Mouse (Mus musculus): ENCODE results near the gene Usp9x. TPM values are rescaled to one million over a fixed set of nuclear protein-coding genes. Genes with fewer than 3 reads are reported as not detected.

Gene Usp9x
- total RNA-seq, 2 experiments from 2014 or later: 255 to 256 TPM

DNA sequence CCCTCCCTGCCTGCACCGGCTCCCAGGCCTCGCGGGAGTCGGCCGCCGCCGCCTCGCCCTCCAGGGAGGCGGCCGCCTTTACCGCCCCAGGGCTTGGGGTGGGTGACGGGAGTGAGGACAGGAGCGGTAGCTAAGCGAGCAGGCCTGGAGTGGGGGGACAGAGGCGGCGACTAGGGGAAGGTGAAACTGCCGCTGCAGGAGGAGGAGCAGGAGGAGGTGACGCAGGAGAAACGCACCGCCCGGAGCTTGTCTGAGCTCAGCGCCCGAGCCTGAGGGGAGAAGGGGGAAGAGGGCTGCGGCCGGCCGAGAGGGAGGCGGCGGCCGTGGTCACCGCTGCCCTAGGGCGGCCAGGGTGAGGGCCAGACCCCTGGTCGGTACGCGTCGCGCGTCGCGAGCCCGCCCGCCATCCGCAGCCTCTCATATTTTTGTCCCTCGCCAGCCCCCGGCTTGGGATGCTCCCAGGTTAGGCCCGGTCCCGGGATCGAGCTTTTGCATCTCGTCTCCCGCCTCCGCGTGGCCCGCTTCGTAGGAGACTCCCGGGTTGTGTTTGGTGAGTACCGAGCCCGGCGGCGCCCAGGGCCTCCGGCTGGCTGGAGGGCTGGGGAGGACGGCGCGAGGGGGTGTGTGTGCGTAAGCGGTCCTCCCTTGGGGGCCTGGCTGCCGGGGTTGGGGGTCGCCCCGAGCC lies 620 bp downstream of the Usp9x start:
- peak; percentile 52 to 55 for DNase-seq (ENCODE audit: low spot score in 2 of 2)

DNA sequence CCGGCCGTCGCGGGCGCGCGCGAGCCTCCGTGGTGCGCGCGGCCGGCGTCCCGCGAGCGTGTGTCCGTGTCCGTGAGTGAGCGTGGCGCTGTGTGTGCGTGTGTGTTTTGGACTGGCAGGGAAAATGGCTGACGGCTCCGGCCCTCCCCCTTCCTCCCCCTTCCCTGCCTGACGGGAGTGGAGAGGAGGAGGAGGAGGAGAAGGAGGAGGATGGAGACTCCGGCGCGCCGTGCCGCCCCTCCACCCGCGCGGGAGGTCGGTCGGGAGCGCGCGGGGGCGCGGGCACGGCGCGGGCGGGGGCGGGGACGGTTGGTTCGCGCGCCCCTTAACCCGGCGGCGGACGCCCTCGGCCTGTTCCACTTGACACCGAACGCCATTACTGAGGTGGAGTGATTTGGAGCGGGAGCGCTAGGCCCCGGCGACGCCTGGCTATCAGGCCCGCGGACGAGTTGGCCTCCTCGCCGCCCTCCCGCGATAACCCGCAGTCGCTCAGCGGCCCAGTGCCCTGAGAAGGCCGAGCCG lies 1.2 kb downstream of the Usp9x start:
- DNase-seq (ENCODE audit: low spot score in 2 of 2): peak in 1 of 2 experiments; percentile 59

DNA sequence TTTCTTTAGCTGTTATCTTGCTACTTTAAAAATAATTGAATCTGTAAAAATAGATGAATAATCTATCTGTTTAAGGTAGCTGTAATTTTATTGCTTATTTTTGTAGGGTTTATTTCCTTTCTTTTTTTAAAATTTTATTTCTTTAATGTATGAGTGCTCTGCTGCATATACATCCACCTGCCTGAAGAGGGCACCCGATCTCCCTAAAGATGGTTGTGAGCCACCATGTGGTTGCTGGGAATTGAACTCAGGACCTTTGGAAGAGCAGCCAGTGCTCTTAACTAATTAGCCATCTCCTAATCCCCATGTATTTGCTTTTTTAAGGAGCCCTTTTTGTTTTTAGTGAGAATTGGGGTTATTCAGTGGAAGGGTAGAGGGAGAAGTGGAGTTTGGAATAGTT lies 14.3 kb downstream of the Usp9x start:
- DNase-seq (ENCODE audit: low spot score in 2 of 2): no peak

DNA sequence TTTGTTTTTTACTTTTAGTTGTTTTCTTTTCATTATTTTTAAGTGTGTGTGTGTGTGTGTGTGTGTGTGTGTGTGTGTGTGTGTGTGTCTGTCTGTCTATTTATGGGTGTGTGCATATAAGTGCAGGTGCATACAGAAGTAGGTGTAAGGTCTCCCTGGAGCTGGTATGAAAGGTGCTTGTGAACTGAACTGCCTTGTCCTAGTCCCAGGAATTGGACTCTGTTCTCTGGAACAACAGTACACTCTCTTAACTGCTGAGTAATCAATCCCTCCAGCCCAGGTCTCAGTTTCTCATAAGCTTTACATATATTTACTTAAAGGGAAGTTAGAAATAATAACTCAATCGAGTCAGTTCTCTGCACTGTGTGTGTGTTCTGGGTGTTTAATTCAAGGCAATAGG lies 25.7 kb downstream of the Usp9x start:
- no peak for DNase-seq (ENCODE audit: low spot score in 2 of 2)

DNA sequence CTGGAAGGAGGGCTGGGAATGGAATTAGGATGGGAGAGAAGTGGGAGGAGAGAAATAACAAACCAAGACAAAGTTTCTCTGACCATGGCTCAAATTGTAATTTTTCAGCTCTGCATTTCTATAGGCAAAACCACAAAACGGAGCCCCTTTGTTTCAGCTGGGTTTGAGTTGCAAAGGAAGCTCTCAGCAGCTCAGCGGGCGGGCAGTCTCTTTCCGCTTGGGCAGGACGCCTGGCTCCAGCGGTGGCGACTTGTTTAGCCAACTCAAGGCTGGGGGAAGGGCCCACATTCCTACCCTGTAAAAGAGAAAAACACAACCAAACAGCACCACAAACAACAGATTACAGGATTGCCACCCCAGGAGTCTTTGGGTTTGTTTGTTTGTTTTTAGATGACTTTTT lies 135.2 kb downstream of the Usp9x start:
- no peak for DNase-seq (ENCODE audit: low spot score in 2 of 2)

DNA sequence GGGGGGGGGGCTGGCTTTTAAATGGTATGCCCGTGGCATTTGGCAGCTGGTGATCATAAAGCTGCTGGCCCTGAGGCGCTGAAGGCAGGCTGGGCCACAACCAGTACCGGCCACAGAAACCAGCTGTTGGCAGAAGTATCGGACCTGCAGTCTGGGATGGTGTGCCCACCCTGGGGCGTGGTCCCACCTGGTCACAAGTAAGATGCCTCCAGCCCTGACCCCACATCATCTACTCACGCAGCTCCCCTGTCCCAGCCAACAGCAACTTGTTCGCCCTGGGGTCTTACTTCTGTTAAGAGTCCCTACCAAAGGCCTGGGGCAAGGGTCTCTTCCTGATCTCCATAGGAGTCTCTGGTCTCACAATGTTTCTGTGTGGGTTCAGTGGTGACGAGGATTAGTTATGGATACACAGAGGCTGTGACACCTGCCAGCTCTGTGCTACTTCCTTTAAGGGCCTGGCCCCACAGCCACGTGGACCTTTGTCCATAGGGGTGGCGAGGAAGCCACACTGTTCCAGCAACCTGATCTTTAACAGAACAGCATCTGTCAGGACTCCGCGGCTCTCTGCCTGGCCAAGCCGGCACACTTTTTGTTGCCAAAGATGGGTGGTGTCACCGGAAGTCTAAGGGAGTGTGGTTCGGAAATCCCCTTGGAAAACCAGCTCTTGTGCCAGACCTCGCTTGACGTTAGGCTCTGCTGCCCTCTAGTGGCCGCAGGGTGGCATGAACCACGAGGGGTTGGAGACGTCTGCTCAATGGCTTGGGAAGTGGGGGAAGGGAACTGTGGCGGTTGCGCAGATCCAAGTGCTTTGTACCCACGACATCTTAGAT lies 136.4 kb downstream of the Usp9x start:
- peak; percentile 88 to 91 for DNase-seq (ENCODE audit: low spot score in 2 of 2)

DNA sequence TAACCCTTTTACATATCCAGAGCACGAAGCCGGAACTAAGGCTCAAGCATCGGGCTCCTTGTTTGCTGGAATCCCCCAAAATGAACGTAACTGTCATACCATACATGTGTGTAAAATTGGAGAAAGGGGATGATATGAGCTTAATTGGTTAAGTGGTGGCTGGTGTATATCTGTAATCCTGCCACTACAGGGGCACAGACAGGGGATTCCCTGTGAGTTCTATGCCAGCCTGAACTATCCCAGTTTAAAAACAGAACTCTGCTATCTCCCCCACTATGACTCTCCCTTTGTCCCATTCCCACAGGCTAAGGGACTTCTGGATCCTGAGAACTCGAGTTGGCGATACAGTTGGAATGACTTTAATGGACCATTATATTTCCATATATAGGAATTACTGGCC lies 137.1 kb downstream of the Usp9x start:
- DNase-seq (ENCODE audit: low spot score in 2 of 2): no peak

DNA sequence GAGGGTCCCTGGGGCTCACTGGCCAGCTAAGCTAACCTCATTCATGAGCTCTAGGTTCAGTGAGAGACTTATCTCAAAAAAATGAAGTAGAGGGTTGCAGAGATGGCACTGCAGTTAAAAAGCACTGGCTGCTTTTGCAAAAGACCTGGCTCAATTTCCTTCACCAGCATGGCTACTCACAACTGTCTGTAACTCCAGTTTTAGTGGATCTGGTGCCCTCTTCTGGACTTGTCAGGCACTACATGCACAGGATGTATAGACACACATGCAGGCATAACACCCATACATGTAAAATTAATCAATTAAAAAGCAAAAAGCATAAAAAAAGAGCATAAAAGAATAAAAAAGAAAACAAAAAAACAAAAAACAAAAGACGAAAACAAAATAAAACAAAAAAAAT lies 143.0 kb downstream of the Usp9x start:
- no peak for DNase-seq (ENCODE audit: low spot score in 2 of 2)

Other genes starting within 250 kb of the Usp9x start
- gene Ddx3x, start 209.5 kb downstream of the Usp9x start, total RNA-seq (2021): 100 to 1,000 TPM; 157 to 176 TPM